Mouse (Mus musculus): ENCODE results near the gene Lrriq3. TPM values are rescaled to one million over a fixed set of nuclear protein-coding genes. Genes with fewer than 3 reads are reported as not detected.
A peak's percentile ranks its signal among the peaks of the same experiment; 100 is the strongest.

Gene Lrriq3
- total RNA-seq (2014; rRNA removed) (0.36 and 0.42 TPM in 2 replicates), polyA plus RNA-seq (2015; fragmentation: Nextera tagmentation; extraction: Ambion mirVana) (1.1 TPM in 2 replicates)

DNA sequence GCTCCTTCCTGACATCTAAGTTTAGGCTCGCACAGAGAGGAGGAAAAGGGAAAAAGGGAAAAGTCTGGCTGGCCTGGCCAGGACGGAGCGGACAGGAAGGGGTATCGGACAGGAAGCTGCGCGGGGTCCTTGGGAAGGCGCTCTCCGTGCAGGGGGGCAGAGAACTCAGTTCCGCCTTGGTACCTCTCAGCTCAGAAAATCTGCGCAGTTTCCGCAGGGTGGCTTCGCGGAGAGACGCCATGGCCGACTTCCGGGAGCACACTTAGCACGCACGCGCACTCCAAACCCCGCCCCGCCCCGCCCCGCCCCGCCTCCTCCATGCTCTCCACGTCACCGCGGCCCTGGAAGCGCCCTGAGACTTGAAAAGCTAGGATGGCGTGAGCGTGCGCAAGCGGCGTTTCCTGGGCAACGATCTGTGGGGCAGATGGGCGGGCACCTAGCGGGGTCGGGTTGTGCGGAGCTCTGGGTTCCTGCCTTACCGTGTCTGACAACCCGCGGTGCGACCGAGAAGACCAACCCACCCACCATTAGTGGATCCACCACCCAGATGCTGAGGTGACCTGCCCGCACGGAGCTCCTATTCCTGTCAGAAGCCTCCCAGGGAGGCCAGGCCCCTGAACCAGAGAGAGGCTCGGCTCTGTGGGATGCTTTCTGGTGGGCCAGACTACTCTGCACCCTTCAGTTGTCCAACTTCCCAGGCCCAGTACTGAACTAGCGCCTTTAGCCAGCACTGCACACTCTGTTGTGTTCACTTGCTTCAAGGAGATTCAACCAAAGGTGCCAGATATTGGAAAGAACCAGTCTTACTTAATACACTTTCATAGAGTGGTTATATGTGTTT lies at the start of gene Lrriq3, which contains the start of gene Fpgt:
Lrriq3 (plus strand) TSS at position 319 of the 841 bp plus-strand sequence.
Fpgt (minus strand) TSS at position 288 of the 841 bp plus-strand sequence.
- peak within 1 kb of the TSS; percentile 88 for H3K27ac ChIP-seq
- H3K4me3 ChIP-seq (ENCODE audit: low read length) = peak within 1 kb of the TSS; percentile 69
- peak; percentile 100 for ATAC-seq
- peak; percentile 97 for DNase-seq (ENCODE audit: low spot score)
- peak; percentile 34 for TF ChIP-seq CTCF (IDR thresholded peaks at IDR 0.05; ENCODE audit: low read depth)
- H3K4me2 ChIP-seq (ENCODE audit: low read depth, low read length) = peak within 1 kb of the TSS; percentile 83
- peaks cover 5% of the 10 kb centered on the region; the same call in 1 of the 2 replicates for H3K4me1 ChIP-seq (ENCODE audit: insufficient read depth, low read length)
- under 1% methylated on average over 47 of the region's 47 CpGs for WGBS
- no peaks in the 10 kb centered on the region for H3K27me3 ChIP-seq (ENCODE audit: insufficient read depth, low read length)
- H3K9ac ChIP-seq (replicated peaks; ENCODE audit: low read length) = peak within 1 kb of the TSS; percentile 67
- no peaks in the 10 kb centered on the region for H3K9me3 ChIP-seq (ENCODE audit: low read length)
- no peaks in the 10 kb centered on the region for H3K36me3 ChIP-seq (ENCODE audit: insufficient read depth, low read length)

DNA sequence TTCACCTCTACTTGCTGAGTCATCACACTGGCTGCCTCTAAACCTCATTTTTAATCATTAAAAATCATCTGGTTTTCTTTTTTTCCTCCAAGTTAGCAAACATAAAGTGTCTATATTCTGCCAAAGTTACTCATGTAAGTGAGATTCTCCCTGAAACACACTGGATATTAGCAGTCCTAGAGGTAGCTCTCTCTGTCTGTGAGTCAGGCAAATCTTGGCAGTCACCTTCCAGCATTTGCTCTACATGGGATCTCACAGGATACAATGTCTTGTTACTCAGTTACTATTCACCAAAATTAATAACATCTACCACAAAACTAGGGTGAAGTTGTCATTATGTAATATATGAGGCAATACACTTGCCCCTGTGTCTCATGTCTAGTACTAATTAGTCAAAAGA lies 41.2 kb upstream of the Lrriq3 start:
- TF ChIP-seq CTCF (IDR thresholded peaks at IDR 0.05; ENCODE audit: low read depth) = no peak
- no peak for ATAC-seq
- Histone ChIP-seq H3K4me3 (ENCODE audit: low read length) (no peak overlapping the region), H3K9me3 (ENCODE audit: low read length) (no peaks in the 10 kb centered on the region), H3K27me3 (ENCODE audit: insufficient read depth, low read length) (no peaks in the 10 kb centered on the region), H3K4me2 (ENCODE audit: low read depth, low read length) (no peak overlapping the region), H3K27ac (no peak overlapping the region), H3K9ac (replicated peaks; ENCODE audit: low read length) (no peak overlapping the region), H3K36me3 (ENCODE audit: insufficient read depth, low read length) (no peaks in the 10 kb centered on the region), H3K4me1 (ENCODE audit: insufficient read depth, low read length) (no peaks in the 10 kb centered on the region)
- no peak for DNase-seq (ENCODE audit: low spot score)

DNA sequence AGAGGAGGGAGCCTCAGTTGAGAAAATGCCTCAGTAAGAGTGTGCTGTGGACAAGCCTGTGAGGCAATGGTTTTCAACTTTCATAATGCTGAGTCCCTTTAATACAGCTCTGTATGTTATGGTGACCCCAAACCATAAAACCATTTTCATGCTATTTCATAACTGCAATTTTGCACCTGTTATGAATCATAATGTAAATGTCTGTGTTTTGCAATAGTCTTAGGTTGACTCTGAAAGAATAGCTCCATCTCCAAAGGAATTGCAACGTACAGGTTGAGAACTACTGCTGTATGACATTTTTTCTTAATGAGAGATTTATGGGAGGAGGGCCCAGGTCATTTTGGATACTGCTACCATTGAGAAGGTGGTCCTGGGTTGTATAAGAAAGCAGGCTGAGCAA lies 40.0 kb upstream of the Lrriq3 start:
- H3K9me3 ChIP-seq (ENCODE audit: low read length) = no peaks in the 10 kb centered on the region
- 68% methylated on average over 1 of the region's 1 CpGs for WGBS
- no peak for TF ChIP-seq CTCF (IDR thresholded peaks at IDR 0.05; ENCODE audit: low read depth)
- H3K27ac ChIP-seq = no peak overlapping the region
- ATAC-seq = no peak
- no peak overlapping the region for H3K9ac ChIP-seq (replicated peaks; ENCODE audit: low read length)
- H3K27me3 ChIP-seq (ENCODE audit: insufficient read depth, low read length) = no peaks in the 10 kb centered on the region
- H3K4me3 ChIP-seq (ENCODE audit: low read length) = no peak overlapping the region
- no peak overlapping the region for H3K4me2 ChIP-seq (ENCODE audit: low read depth, low read length)
- no peak for DNase-seq (ENCODE audit: low spot score)
- no peaks in the 10 kb centered on the region for H3K36me3 ChIP-seq (ENCODE audit: insufficient read depth, low read length)
- no peaks in the 10 kb centered on the region for H3K4me1 ChIP-seq (ENCODE audit: insufficient read depth, low read length)

DNA sequence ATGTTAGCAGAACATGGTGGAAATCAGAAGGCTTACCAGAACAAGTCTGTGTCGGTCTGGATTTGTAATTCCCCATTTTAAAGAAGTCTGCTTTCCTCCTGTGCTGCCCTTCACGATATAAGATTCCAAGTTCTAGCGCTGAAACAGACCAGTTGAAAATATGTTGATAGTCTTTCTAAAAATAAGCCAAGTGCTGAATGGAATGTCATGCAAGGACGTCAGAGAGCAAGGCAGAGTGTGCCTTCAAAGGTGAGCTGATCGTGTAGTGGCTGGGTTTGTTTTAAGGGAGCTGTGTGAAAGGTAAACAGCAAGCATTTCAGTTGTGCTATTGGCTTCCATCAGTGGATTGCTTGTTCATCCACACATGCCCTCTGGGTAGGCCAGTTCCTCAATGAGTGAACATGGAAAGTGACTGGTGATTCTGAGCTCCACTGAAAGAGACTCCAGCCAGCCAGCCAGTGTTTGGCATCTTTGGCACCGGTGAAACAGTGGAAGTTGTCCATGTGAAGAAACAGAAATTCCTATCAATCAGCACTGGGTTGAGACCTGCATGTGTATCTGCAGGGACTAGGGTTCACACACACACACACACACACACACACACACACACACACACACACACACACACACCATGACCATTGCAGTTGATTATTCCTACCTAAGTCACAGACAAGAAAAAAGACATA lies 37.9 kb upstream of the Lrriq3 start, which contains the start of gene Tnni3k:
Tnni3k (minus strand) TSS at position 177 of the 686 bp plus-strand sequence.
- no peaks in the 10 kb centered on the region for H3K4me1 ChIP-seq (ENCODE audit: insufficient read depth, low read length)
- no peak within 1 kb of the TSS for H3K27ac ChIP-seq
- no peak for TF ChIP-seq CTCF (IDR thresholded peaks at IDR 0.05; ENCODE audit: low read depth)
- H3K4me3 ChIP-seq (ENCODE audit: low read length) = no peak within 1 kb of the TSS
- 75% methylated on average over 6 of the region's 6 CpGs for WGBS
- H3K9me3 ChIP-seq (ENCODE audit: low read length) = no peaks in the 10 kb centered on the region
- no peak within 1 kb of the TSS for H3K9ac ChIP-seq (replicated peaks; ENCODE audit: low read length)
- no peaks in the 10 kb centered on the region for H3K36me3 ChIP-seq (ENCODE audit: insufficient read depth, low read length)
- no peak within 1 kb of the TSS for H3K4me2 ChIP-seq (ENCODE audit: low read depth, low read length)
- DNase-seq (ENCODE audit: low spot score) (no peak), ATAC-seq (no peak)
- no peaks in the 10 kb centered on the region for H3K27me3 ChIP-seq (ENCODE audit: insufficient read depth, low read length)

DNA sequence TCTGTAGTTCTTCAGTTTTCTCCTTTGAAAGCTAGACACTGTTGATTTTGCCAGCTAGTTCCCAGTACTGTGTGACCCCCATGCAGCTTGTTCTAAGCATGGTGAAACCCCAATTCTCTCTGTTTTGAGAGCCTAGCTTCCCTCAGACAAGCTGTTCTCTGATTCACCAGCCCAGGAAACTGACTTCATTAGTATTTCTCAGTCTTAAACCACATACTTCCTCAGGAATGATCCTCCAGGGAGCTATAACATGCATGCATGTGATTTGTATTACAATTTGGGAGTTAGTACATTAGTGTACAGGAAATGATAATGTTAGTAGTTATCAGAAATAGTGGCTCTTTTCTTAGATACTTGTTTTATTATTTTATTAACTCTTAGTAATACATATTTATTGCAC lies 36.6 kb upstream of the Lrriq3 start:
- H3K9ac ChIP-seq (replicated peaks; ENCODE audit: low read length) = no peak overlapping the region
- H3K4me1 ChIP-seq (ENCODE audit: insufficient read depth, low read length) = no peaks in the 10 kb centered on the region
- no peak overlapping the region for H3K27ac ChIP-seq
- no peak overlapping the region for H3K4me3 ChIP-seq (ENCODE audit: low read length)
- no peaks in the 10 kb centered on the region for H3K9me3 ChIP-seq (ENCODE audit: low read length)
- ATAC-seq = no peak
- TF ChIP-seq CTCF (IDR thresholded peaks at IDR 0.05; ENCODE audit: low read depth) = no peak
- DNase-seq (ENCODE audit: low spot score) = no peak
- H3K36me3 ChIP-seq (ENCODE audit: insufficient read depth, low read length) = no peaks in the 10 kb centered on the region
- no peaks in the 10 kb centered on the region for H3K27me3 ChIP-seq (ENCODE audit: insufficient read depth, low read length)
- no peak overlapping the region for H3K4me2 ChIP-seq (ENCODE audit: low read depth, low read length)

DNA sequence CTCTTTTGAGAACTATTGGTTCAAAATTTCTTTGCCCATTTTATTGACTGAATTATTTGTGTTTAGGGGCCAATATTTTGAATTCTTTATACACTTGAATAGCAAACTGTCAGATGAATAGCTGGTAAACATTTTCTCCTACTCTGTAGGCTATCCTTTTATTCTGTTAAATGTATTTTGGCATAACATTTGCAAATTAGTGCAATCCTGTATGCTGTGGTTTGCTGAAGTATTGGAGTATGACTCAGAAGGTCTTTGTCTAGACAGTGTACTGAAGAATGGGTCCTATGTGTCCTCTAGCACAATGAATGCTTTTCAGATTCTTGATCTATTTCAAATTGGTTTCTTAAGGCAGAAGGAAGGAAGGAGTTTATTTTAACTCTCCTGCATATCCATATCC lies 35.7 kb upstream of the Lrriq3 start:
- Histone ChIP-seq H3K4me1 (ENCODE audit: insufficient read depth, low read length) (no peaks in the 10 kb centered on the region), H3K4me3 (ENCODE audit: low read length) (no peak overlapping the region), H3K27me3 (ENCODE audit: insufficient read depth, low read length) (no peaks in the 10 kb centered on the region), H3K9me3 (ENCODE audit: low read length) (no peaks in the 10 kb centered on the region), H3K27ac (no peak overlapping the region), H3K9ac (replicated peaks; ENCODE audit: low read length) (no peak overlapping the region), H3K36me3 (ENCODE audit: insufficient read depth, low read length) (no peaks in the 10 kb centered on the region), H3K4me2 (ENCODE audit: low read depth, low read length) (no peak overlapping the region)
- no peak for TF ChIP-seq CTCF (IDR thresholded peaks at IDR 0.05; ENCODE audit: low read depth)
- DNase-seq (ENCODE audit: low spot score) (no peak), ATAC-seq (no peak)
